Mouse (Mus musculus): ENCODE results near the gene Btbd9. TPM values are rescaled to one million over a fixed set of nuclear protein-coding genes. Genes with fewer than 3 reads are reported as not detected.

The Btbd9 gene
- total RNA-seq, 1 experiment, result 28.2 TPM

- no peak for TF ChIP-seq ZNF384 (IDR thresholded peaks at IDR 0.05; ENCODE audit: low read depth, low read length)
- no peak for TF ChIP-seq MAFK (IDR thresholded peaks at IDR 0.05; ENCODE audit: insufficient read depth, low read depth, low read length)
- no peak for TF ChIP-seq ZC3H11A (IDR thresholded peaks at IDR 0.05; ENCODE audit: borderline replicate concordance, low read depth, low read length)
- no peak for TF ChIP-seq CHD2 (IDR thresholded peaks at IDR 0.05; ENCODE audit: low read depth, low read length)
- no peak for TF ChIP-seq HCFC1 (IDR thresholded peaks at IDR 0.05; ENCODE audit: borderline replicate concordance, insufficient read depth, low read length)
- in situ Hi-C loops (cut with MboI; ENCODE audit: low sequenced_read_pairs in 2 of 2, unreplicated experiment in 2 of 2), result no loop called here
- no peak overlapping the region for H3K27ac ChIP-seq (ENCODE audit: insufficient read depth, low read depth, low read length, poor library complexity, severe bottlenecking)
- no peaks in the 10 kb centered on the region for H3K9me3 ChIP-seq (ENCODE audit: control insufficient read depth, insufficient read depth, low read depth, low read length)
- no peak for DNase-seq (ENCODE audit: low read depth, low spot score)
- H3K36me3 ChIP-seq (ENCODE audit: control insufficient read depth, insufficient read depth, low read length, poor library complexity, severe bottlenecking), result no peaks in the 10 kb centered on the region
- no peak overlapping the region for H3K4me3 ChIP-seq (ENCODE audit: insufficient read depth in 1 of 2, low read depth in 1 of 2, low read length in 2 of 2, poor library complexity in 1 of 2, severe bottlenecking in 1 of 2)
- H3K4me1 ChIP-seq (ENCODE audit: control insufficient read depth in 2 of 2, insufficient read depth in 2 of 2, low read length in 2 of 2, poor library complexity in 1 of 2), result no peaks in the 10 kb centered on the region
- no peak overlapping the region for H3K9ac ChIP-seq (ENCODE audit: insufficient read depth, low read depth, low read length, poor library complexity, severe bottlenecking)
These were observed 103.5 kb downstream of the Btbd9 start for GRCm38 (mm10) chr17:30472776-30473175.

- in situ Hi-C loops (cut with MboI; ENCODE audit: low sequenced_read_pairs in 2 of 2, unreplicated experiment in 2 of 2), result no loop called here
- Histone ChIP-seq H3K27ac (ENCODE audit: insufficient read depth, low read depth, low read length, poor library complexity, severe bottlenecking) (no peak overlapping the region), H3K4me1 (ENCODE audit: control insufficient read depth in 2 of 2, insufficient read depth in 2 of 2, low read length in 2 of 2, poor library complexity in 1 of 2) (no peaks in the 10 kb centered on the region), H3K9ac (ENCODE audit: insufficient read depth, low read depth, low read length, poor library complexity, severe bottlenecking) (no peak overlapping the region), H3K9me3 (ENCODE audit: control insufficient read depth, insufficient read depth, low read depth, low read length) (no peaks in the 10 kb centered on the region), H3K4me3 (ENCODE audit: insufficient read depth in 1 of 2, low read depth in 1 of 2, low read length in 2 of 2, poor library complexity in 1 of 2, severe bottlenecking in 1 of 2) (no peak overlapping the region), H3K36me3 (ENCODE audit: control insufficient read depth, insufficient read depth, low read length, poor library complexity, severe bottlenecking) (no peaks in the 10 kb centered on the region)
- TF ChIP-seq ZNF384 (IDR thresholded peaks at IDR 0.05; ENCODE audit: low read depth, low read length) (no peak), HCFC1 (IDR thresholded peaks at IDR 0.05; ENCODE audit: borderline replicate concordance, insufficient read depth, low read length) (no peak), CHD2 (IDR thresholded peaks at IDR 0.05; ENCODE audit: low read depth, low read length) (no peak), ZC3H11A (IDR thresholded peaks at IDR 0.05; ENCODE audit: borderline replicate concordance, low read depth, low read length) (no peak), MAFK (IDR thresholded peaks at IDR 0.05; ENCODE audit: insufficient read depth, low read depth, low read length) (no peak)
- DNase-seq (ENCODE audit: low read depth, low spot score), result no peak
These were observed 104.8 kb downstream of the Btbd9 start for GRCm38 (mm10) chr17:30471512-30471911.

- no peak for TF ChIP-seq HCFC1 (IDR thresholded peaks at IDR 0.05; ENCODE audit: borderline replicate concordance, insufficient read depth, low read length)
- no peak for TF ChIP-seq CHD2 (IDR thresholded peaks at IDR 0.05; ENCODE audit: low read depth, low read length)
- TF ChIP-seq MAFK (IDR thresholded peaks at IDR 0.05; ENCODE audit: insufficient read depth, low read depth, low read length), result no peak
- no peak for TF ChIP-seq ZNF384 (IDR thresholded peaks at IDR 0.05; ENCODE audit: low read depth, low read length)
- no peak for TF ChIP-seq ZC3H11A (IDR thresholded peaks at IDR 0.05; ENCODE audit: borderline replicate concordance, low read depth, low read length)
- Histone ChIP-seq H3K9me3 (ENCODE audit: control insufficient read depth, insufficient read depth, low read depth, low read length) (no peaks in the 10 kb centered on the region), H3K9ac (ENCODE audit: insufficient read depth, low read depth, low read length, poor library complexity, severe bottlenecking) (no peak overlapping the region), H3K4me3 (ENCODE audit: insufficient read depth in 1 of 2, low read depth in 1 of 2, low read length in 2 of 2, poor library complexity in 1 of 2, severe bottlenecking in 1 of 2) (no peak overlapping the region), H3K27ac (ENCODE audit: insufficient read depth, low read depth, low read length, poor library complexity, severe bottlenecking) (no peak overlapping the region), H3K36me3 (ENCODE audit: control insufficient read depth, insufficient read depth, low read length, poor library complexity, severe bottlenecking) (no peaks in the 10 kb centered on the region), H3K4me1 (ENCODE audit: control insufficient read depth in 2 of 2, insufficient read depth in 2 of 2, low read length in 2 of 2, poor library complexity in 1 of 2) (no peaks in the 10 kb centered on the region)
- no peak for DNase-seq (ENCODE audit: low read depth, low spot score)
- in situ Hi-C loops (cut with MboI; ENCODE audit: low sequenced_read_pairs in 2 of 2, unreplicated experiment in 2 of 2), result no loop called here
These were observed 105.5 kb downstream of the Btbd9 start for GRCm38 (mm10) chr17:30470790-30471189.

- Histone ChIP-seq H3K4me3 (ENCODE audit: insufficient read depth in 1 of 2, low read depth in 1 of 2, low read length in 2 of 2, poor library complexity in 1 of 2, severe bottlenecking in 1 of 2) (no peak overlapping the region), H3K36me3 (ENCODE audit: control insufficient read depth, insufficient read depth, low read length, poor library complexity, severe bottlenecking) (no peaks in the 10 kb centered on the region), H3K27ac (ENCODE audit: insufficient read depth, low read depth, low read length, poor library complexity, severe bottlenecking) (no peak overlapping the region), H3K9me3 (ENCODE audit: control insufficient read depth, insufficient read depth, low read depth, low read length) (no peaks in the 10 kb centered on the region), H3K4me1 (ENCODE audit: control insufficient read depth in 2 of 2, insufficient read depth in 2 of 2, low read length in 2 of 2, poor library complexity in 1 of 2) (0 out of 4 replicates have a peak, but pooled peaks cover 0 to 2% of the 10 kb centered on the region in 2 experiments), H3K9ac (ENCODE audit: insufficient read depth, low read depth, low read length, poor library complexity, severe bottlenecking) (no peak overlapping the region)
- in situ Hi-C loops (cut with MboI; ENCODE audit: low sequenced_read_pairs in 2 of 2, unreplicated experiment in 2 of 2), result no loop called here
- no peak for DNase-seq (ENCODE audit: low read depth, low spot score)
- no peak for TF ChIP-seq HCFC1 (IDR thresholded peaks at IDR 0.05; ENCODE audit: borderline replicate concordance, insufficient read depth, low read length)
- no peak for TF ChIP-seq ZNF384 (IDR thresholded peaks at IDR 0.05; ENCODE audit: low read depth, low read length)
- TF ChIP-seq MAFK (IDR thresholded peaks at IDR 0.05; ENCODE audit: insufficient read depth, low read depth, low read length), result no peak
- TF ChIP-seq CHD2 (IDR thresholded peaks at IDR 0.05; ENCODE audit: low read depth, low read length), result no peak
- no peak for TF ChIP-seq ZC3H11A (IDR thresholded peaks at IDR 0.05; ENCODE audit: borderline replicate concordance, low read depth, low read length)
These were observed 106.0 kb downstream of the Btbd9 start for GRCm38 (mm10) chr17:30470286-30470685.
